Mouse (Mus musculus): ENCODE results near the gene Fam71e2.
"Not testable (repeated sequence)": the region's sequence is repeated elsewhere in the genome, so short reads cannot be mapped to it uniquely, and the experiment has no call there.

Gene Fam71e2

DNA sequence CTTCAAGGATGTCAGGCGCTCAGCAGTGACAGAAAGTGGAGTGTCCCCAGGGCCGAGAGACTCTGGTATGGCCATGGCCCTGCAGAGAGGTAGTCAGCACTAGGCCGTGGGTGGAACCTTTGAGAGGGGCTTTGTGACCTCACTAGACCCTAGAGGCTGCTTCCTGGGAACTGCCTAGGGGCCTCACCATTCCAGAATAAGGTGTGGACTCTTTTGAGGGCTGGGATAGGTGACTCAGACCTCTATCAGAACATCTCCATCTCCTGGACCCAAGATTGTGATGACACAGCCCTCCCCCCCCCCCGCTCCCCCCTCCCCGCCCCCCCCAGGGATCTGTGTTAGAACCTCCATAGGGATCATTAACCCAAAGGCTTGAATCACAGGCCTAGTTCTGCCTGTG, at the start of gene Fam71e2:
Gene Fam71e2 (minus strand): TSS at position 101 of the 400 bp plus-strand sequence.
- no peak for DNase-seq

DNA sequence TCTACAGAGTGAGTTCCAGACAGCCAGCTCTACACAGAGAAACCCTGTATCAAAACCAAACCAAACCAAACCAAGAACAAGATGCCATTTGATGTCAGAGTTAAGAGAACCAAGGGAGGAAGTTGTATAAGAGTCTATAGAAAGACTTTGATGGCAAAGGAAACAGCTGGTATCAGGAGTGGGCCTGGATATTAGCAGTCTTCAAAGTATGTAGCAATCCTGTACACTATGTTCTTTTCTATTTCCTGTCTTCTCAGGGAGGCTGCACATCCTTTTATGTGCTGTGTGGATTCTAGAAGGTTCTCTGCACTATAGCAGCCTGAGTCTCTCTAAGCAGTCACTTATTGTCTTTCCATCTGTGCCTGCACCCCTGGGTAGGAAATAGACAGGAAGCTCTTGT, 45.5 kb upstream of the Fam71e2 start:
- no peak for DNase-seq

DNA sequence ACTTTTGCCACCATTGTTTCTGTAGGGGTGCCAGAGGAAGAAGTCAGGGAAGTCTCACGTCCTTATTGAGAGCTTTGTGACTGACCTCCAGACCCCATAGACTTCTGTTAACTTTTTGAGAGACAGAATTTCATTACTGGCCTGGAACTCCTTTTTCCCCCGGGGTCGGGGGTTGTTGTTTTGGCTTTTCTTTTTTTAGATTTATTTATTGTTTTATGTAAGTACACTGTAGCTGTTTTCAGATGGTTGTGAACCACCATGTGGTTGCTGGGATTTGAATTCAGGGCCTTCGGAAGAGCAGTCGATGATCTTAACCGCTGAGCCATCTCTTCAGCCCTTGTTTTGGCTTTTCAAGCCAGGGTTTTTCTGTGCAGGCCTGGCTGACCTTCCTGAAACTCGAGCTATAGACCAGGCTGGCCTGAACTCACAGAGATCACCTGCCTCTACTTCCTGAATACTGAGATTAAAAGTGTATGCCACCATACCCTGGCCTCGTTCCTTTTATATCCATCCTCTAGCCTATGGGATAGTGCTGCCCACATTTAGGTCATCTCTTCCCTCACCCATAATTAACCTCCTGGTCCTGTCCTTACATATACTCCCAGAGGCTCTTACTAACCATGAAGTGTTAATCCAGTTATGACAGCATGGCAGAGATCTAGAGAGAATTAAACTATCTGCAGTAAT, 42.1 kb upstream of the Fam71e2 start:
- no peak for DNase-seq

GRCm38 (mm10) chr7:4812303-4813104, 41.4 kb upstream of the Fam71e2 start, which contains the start of gene Ube2s:
Gene Ube2s (minus strand): TSS chr7:4812590.
- peak; percentile 97 for DNase-seq

- no peak for DNase-seq
Observed at GRCm38 (mm10) chr7:4811842-4812302, 40.8 kb upstream of the Fam71e2 start.

GRCm38 (mm10) chr7:4811131-4811530, 40.0 kb upstream of the Fam71e2 start:
- not testable (repeated sequence) for DNase-seq

DNA sequence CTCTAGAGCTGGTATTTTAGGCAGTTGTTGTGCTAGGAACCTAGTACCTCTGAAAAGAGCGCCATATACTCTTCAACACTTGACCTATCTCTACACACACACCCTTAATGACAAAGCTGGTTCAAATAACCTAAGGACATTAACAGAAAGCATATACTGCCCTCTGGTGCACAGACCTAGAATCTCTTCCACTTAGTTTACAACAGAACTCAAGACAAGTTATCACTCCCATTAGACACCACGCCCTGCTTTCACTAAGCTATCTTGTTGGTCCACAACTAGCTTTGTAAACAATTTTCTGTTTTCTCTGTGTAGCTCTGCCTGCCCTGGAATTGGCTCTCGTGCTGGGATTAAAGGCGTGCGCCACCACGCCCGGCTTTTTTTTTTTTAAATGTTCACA, 35.6 kb upstream of the Fam71e2 start:
- DNase-seq = peak; percentile 55

DNA sequence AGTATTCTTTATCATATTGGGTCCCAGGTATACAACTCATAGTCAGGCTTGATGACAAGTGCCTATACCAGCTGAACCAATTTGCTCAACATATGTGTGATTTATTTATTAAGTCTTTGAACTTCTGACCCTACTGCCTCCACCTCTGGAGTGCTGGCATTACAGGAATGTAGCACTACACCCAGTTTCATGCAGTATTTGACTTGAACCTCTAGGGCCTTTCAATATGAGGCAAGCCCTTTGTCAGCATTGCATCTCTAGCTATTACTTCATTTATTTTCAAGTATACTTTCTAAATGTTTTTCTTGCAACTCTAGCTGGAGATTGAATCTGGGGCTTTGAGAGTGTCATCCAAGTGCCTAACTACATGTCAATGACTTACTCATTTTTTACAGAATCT, 31.1 kb upstream of the Fam71e2 start:
- no peak for DNase-seq

- peak; percentile 26 for DNase-seq
Observed at GRCm38 (mm10) chr7:4795767-4796433, 24.8 kb upstream of the Fam71e2 start.

- no peak for DNase-seq
Observed at GRCm38 (mm10) chr7:4794631-4795168, 23.6 kb upstream of the Fam71e2 start.

- no peak for DNase-seq
Observed at GRCm38 (mm10) chr7:4793674-4794073, 22.6 kb upstream of the Fam71e2 start.

- DNase-seq = not testable (repeated sequence)
Observed at GRCm38 (mm10) chr7:4793248-4793647, 22.1 kb upstream of the Fam71e2 start.

DNA sequence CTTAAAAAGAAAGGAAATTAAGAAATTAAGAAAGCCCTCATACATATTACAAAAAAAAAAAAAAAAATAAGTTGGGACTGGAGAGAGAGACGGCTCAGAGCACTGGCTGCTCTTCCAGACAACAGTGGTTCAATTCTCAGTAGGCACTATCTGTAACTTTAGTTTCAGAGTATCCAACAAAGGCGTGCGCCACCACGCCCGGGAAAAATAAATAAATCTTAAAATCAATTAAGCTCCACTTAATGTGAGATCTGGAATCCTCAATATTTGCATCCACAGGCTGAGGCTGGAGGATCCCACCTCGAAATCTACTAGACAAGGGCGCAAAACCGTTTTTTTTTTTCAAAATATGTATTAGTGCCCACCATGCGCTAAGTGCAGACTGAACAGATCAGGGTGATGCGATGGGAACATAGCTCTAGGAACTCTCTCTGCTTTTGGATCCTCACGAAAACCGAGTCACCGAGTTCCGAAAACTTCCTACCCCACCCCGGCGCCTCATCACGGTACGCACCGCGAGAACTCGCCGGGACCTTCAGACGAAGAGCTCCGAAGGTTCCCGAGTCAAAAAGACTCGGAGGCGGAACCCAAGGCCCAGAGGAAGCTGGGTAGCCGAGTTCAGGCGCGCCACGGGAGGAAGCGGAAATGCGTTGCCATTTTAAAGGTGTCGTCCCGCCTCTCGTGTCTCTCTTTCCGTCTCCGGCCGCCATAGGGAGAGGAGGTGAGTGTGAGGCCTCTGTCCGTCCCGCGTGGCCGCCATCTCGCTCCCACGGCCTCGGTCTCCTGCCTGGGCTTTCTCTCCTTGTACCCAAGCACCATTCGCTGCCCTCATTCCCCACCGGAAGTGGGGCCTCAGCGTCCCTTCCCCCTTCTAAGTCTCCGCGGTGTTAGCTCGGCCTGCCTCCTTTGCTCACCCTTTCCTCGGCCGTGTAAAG, 21.4 kb upstream of the Fam71e2 start, which contains the start of gene Rpl28:
Gene Rpl28 (plus strand): TSS at position 597 of the 935 bp plus-strand sequence.
- DNase-seq = peak; percentile 95

DNA sequence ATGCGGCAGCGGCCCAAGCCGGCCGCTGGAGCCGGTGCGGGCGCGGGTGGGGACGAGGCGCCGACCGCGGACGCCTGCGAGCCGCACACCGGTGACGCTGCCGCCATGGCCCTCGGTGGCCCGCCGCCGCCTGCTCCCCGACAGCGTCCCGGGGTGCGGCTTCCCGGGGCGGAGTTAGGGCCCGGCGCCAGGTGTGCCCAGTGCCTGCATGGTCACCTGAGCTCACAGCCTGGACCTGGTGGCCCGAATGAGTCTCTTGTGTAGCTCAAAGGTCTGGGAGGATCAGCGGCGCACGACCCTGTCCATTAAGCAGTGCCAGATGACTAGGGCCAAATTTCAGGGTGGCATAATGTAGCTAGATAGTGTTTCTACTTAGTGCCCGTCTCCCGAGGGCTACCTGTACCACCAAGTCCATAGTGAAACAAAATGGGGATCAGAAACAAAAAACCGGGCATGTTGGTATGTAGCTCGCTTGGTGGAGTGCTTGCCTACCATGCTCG, 18.4 kb upstream of the Fam71e2 start, which contains the start of gene Tmem238:
Gene Tmem238 (minus strand): TSS at position 221 of the 500 bp plus-strand sequence.
- DNase-seq = peak; percentile 78

GRCm38 (mm10) chr7:4788499-4789435, 17.7 kb upstream of the Fam71e2 start:
- peak; percentile 68 for DNase-seq

DNA sequence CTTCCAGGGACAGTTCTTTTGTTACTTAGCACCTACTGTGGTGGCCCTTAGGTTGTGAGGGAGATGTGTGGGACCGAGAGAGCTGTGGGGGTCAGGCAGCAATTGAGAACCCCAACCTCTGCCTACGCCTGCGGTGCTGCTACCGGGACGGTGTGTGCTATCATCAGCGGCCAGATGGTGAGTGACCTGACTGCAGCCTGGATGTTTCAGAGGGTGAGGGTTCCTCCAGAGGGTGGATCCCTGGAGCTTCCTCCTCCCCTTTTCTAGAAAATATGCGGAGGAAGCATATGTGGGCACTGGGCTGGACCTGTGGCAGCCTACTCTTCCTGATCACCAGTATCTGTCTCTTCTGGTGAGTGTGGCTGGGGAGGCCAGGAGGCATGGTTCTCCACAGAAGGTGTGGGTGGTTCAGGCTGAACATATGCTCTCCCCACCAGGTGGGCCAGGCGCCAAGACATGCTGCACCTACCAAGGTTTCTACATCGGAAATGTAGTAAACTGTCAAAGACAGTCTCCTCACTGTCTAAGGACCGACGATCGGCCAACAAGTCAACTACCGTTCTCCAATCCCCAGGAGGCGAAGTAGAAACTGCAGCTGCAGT, 12.7 kb upstream of the Fam71e2 start:
- DNase-seq = no peak

- no peak for DNase-seq
Observed at GRCm38 (mm10) chr7:4782759-4783158, 11.7 kb upstream of the Fam71e2 start, which contains the start of the genes Il11 and Tmem190. Gene Il11 (minus strand): TSS chr7:4782859. Gene Tmem190 (plus strand): TSS chr7:4782937.

- no peak for DNase-seq
Observed at GRCm38 (mm10) chr7:4782130-4782529, 11.0 kb upstream of the Fam71e2 start.

GRCm38 (mm10) chr7:4779921-4780320, 8.8 kb upstream of the Fam71e2 start:
- no peak for DNase-seq

Measured in lung, postnatal 14 days (tissue).